Mouse (Mus musculus): ENCODE measurements at regions not wholly inside any gene's neighbourhood (a gene's known extent, or its start where the extent isn't known, plus 50 kb on each side); places are given as distances from the start of the nearest gene placed in this dataset.
A peak's percentile ranks its signal among the peaks of the same experiment; 100 is the strongest.

DNA sequence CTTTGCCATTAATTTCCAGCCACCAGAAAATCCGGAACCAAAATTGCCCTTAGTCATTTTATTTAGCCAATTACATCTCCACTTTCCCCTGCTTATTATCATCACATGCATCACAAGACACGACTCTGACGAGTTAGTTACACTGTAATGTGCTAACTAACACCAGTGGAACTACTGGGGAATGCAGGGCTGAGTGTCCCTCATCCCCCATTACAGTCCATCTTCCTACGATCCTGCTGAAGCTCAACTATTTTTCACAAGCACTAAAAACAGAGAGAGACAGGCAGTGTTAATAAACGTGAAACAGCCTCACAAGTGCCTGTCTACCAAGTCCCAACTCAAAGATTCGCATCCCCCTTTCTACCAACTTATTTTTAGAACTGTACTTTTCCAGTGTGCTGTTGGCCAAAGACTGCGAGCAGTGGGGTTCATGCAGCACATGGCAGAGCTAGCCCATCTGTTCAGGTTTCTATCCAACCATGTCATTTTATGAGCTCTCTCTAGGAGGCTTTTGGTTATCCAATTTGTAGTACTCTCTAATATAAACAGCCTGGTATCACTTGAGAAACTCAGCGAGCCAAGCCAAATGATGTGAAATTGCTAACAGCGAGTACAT, 452.0 kb upstream of the Gcfc2 start:
- H3K9ac ChIP-seq (replicated peaks; ENCODE audit: low read length) = no peak overlapping the region
- ATAC-seq (peak; percentile 90), DNase-seq (ENCODE audit: low spot score) (peak; percentile 73)
- no peaks in the 10 kb centered on the region for H3K9me3 ChIP-seq (ENCODE audit: low read length)
- no peak for TF ChIP-seq CTCF (IDR thresholded peaks at IDR 0.05; ENCODE audit: low read depth)
- 0 out of 2 replicates have a peak overlapping the region, but pooled peaks have one; percentile 3 for H3K27ac ChIP-seq
- no peak overlapping the region for H3K4me3 ChIP-seq (ENCODE audit: low read length)
- H3K27me3 ChIP-seq (ENCODE audit: insufficient read depth, low read length) = no peaks in the 10 kb centered on the region
- no peak overlapping the region for H3K4me2 ChIP-seq (ENCODE audit: low read depth, low read length)
- 56% methylated on average over 9 of the region's 9 CpGs for WGBS
- H3K4me1 ChIP-seq (ENCODE audit: insufficient read depth, low read length) = no peaks in the 10 kb centered on the region
- H3K36me3 ChIP-seq (ENCODE audit: insufficient read depth, low read length) = no peaks in the 10 kb centered on the region

DNA sequence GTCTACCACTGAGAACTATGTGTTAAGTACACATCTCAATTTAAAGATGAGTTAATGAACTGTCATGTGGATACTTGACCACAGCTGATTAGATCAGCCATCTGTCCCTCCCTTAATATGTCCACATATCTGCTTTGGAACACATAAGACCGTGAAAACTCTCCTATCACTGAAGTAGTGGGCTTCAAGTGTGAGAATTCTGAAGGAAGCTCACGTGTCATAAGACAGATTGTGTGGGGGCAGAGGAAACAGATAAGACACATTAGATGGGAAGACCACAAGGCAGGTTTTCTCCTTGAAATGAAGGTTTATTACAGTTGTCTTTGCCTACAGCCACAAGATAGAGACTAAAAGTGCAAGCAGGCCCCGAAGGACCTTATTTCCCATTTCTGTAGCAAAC, 451.0 kb upstream of the Gcfc2 start:
- Histone ChIP-seq H3K4me3 (ENCODE audit: low read length) (no peak overlapping the region), H3K9ac (replicated peaks; ENCODE audit: low read length) (no peak overlapping the region), H3K4me2 (ENCODE audit: low read depth, low read length) (no peak overlapping the region), H3K27ac (no peak overlapping the region), H3K36me3 (ENCODE audit: insufficient read depth, low read length) (no peaks in the 10 kb centered on the region), H3K27me3 (ENCODE audit: insufficient read depth, low read length) (no peaks in the 10 kb centered on the region), H3K9me3 (ENCODE audit: low read length) (no peaks in the 10 kb centered on the region), H3K4me1 (ENCODE audit: insufficient read depth, low read length) (no peaks in the 10 kb centered on the region)
- 67% methylated on average over 3 of the region's 3 CpGs for WGBS
- peak; percentile 45; the same call in 1 of the 2 replicates for ATAC-seq
- DNase-seq (ENCODE audit: low spot score) = peak; percentile 13
- TF ChIP-seq CTCF (IDR thresholded peaks at IDR 0.05; ENCODE audit: low read depth) = no peak

DNA sequence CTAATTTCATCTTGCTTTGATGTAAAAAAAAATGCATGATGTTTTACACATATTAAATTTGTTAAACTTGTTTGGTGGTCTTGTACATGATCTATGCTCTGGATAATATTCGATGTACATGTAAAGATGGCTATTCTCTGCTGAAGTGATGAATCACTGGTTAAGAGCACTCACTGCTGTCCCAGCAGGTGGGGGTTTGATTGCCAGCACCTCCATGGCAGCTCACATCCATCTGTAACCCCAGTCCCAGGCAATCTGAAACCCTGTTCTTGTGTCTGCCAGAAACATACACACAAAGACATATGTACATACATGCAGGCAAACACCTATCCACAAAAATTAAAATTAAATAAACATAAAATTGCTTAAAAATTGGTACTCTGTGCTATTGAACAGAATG, 448.7 kb upstream of the Gcfc2 start:
- TF ChIP-seq CTCF (IDR thresholded peaks at IDR 0.05; ENCODE audit: low read depth) = no peak
- no peak for DNase-seq (ENCODE audit: low spot score)
- H3K27ac ChIP-seq = no peak overlapping the region
- H3K27me3 ChIP-seq (ENCODE audit: insufficient read depth, low read length) = no peaks in the 10 kb centered on the region
- ATAC-seq = no peak
- H3K4me1 ChIP-seq (ENCODE audit: insufficient read depth, low read length) = no peaks in the 10 kb centered on the region
- H3K4me3 ChIP-seq (ENCODE audit: low read length) = no peak overlapping the region
- no peak overlapping the region for H3K9ac ChIP-seq (replicated peaks; ENCODE audit: low read length)
- H3K36me3 ChIP-seq (ENCODE audit: insufficient read depth, low read length) = no peaks in the 10 kb centered on the region
- no peak overlapping the region for H3K4me2 ChIP-seq (ENCODE audit: low read depth, low read length)
- WGBS = 93% methylated on average over 1 of the region's 1 CpGs
- no peaks in the 10 kb centered on the region for H3K9me3 ChIP-seq (ENCODE audit: low read length)

DNA sequence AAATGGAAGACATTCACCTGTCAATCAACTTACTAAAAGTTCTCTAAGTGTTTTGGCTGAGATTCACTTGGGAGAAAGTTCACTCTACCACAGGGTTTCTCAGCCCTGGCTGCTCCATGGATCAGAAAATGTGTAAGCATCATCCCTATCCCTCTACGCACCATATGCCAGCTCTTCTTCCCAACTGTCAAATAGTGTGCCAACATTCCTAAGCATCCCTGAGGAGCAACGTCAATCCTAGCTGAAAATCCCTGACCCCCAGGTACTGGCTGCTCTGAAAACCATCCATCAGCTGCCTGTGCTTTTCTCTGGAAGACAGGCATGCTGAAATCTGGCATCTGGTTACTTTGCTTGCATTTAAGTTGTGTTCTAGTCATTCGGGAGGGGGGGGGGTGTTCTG, 436.5 kb upstream of the Gcfc2 start:
- Histone ChIP-seq H3K36me3 (ENCODE audit: insufficient read depth, low read length) (no peaks in the 10 kb centered on the region), H3K27ac (no peak overlapping the region), H3K4me2 (ENCODE audit: low read depth, low read length) (no peak overlapping the region), H3K4me3 (ENCODE audit: low read length) (no peak overlapping the region), H3K27me3 (ENCODE audit: insufficient read depth, low read length) (no peaks in the 10 kb centered on the region), H3K9me3 (ENCODE audit: low read length) (no peaks in the 10 kb centered on the region), H3K4me1 (ENCODE audit: insufficient read depth, low read length) (no peaks in the 10 kb centered on the region), H3K9ac (replicated peaks; ENCODE audit: low read length) (no peak overlapping the region)
- WGBS = 39% methylated on average over 3 of the region's 3 CpGs
- no peak for TF ChIP-seq CTCF (IDR thresholded peaks at IDR 0.05; ENCODE audit: low read depth)
- ATAC-seq (peak; percentile 64; the same call in 1 of the 2 replicates), DNase-seq (ENCODE audit: low spot score) (peak; percentile 63)

DNA sequence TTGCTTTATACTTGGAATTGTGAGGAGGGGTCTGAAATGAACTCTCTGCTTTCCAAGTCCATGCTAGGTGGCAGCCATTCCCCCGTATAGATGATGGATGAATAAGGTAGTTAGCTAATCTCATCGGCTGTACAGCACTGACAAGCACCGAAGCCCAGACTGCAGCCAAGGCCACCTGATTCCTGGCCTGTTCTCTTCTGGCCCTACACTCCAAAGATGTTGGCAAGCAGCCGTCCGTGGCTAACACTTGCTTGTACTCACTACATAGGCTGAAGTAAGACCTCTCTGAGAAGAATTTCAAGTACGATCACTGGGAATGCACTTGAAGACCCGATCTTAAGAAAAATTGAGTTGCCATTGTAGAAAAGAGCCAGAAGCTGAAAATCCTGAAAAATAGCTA, 427.2 kb upstream of the Gcfc2 start:
- no peak overlapping the region for H3K4me2 ChIP-seq (ENCODE audit: low read depth, low read length)
- ATAC-seq (no peak), DNase-seq (ENCODE audit: low spot score) (no peak)
- H3K36me3 ChIP-seq (ENCODE audit: insufficient read depth, low read length) = no peaks in the 10 kb centered on the region
- no peaks in the 10 kb centered on the region for H3K9me3 ChIP-seq (ENCODE audit: low read length)
- H3K27ac ChIP-seq = no peak overlapping the region
- H3K4me1 ChIP-seq (ENCODE audit: insufficient read depth, low read length) = no peaks in the 10 kb centered on the region
- WGBS = 86% methylated on average over 7 of the region's 7 CpGs
- no peak overlapping the region for H3K9ac ChIP-seq (replicated peaks; ENCODE audit: low read length)
- H3K4me3 ChIP-seq (ENCODE audit: low read length) = no peak overlapping the region
- H3K27me3 ChIP-seq (ENCODE audit: insufficient read depth, low read length) = no peaks in the 10 kb centered on the region
- no peak for TF ChIP-seq CTCF (IDR thresholded peaks at IDR 0.05; ENCODE audit: low read depth)

DNA sequence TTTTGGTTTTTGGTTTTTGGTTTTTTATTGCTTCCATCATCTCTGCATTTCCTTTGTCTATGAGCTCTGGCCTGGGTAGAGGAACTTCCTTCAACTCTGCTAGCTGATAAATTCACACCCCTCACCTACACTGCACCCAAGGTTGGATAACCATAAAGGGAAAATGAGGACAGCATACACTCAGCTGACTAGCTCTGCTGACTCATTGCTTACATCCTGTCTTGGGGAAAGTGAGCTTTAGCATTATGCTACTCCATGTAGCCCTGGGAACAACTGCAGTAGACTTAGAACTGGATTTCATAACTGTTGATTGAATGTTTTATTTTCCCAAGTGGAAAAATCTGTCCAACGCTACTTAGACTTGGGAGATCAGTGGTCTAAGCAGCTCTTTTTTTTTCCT, 406.3 kb upstream of the Gcfc2 start:
- Histone ChIP-seq H3K27me3 (ENCODE audit: insufficient read depth, low read length) (no peaks in the 10 kb centered on the region), H3K36me3 (ENCODE audit: insufficient read depth, low read length) (no peaks in the 10 kb centered on the region), H3K4me1 (ENCODE audit: insufficient read depth, low read length) (no peaks in the 10 kb centered on the region), H3K9ac (replicated peaks; ENCODE audit: low read length) (no peak overlapping the region), H3K4me2 (ENCODE audit: low read depth, low read length) (no peak overlapping the region), H3K9me3 (ENCODE audit: low read length) (no peaks in the 10 kb centered on the region), H3K4me3 (ENCODE audit: low read length) (no peak overlapping the region), H3K27ac (no peak overlapping the region)
- no peak for TF ChIP-seq CTCF (IDR thresholded peaks at IDR 0.05; ENCODE audit: low read depth)
- no peak for ATAC-seq
- 96% methylated on average over 1 of the region's 1 CpGs for WGBS
- no peak for DNase-seq (ENCODE audit: low spot score)

DNA sequence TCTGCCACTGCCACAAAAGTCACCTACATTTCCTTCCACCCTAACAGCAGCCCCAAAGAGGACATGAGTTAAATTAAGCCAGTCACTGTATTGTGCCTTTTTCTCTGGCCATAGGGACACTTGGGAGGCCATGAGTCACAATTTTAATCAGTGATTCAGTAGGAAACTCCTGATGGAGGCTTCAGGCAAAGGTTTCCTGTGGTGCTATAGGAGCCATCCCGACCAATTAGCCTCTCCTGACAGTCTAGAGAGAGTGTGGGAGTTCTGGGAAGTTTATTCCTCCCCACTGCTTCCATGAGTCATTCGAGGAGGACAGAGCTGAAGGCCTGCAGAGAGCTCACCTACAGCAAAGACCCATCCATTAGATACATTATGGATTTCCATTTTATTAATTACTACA, 361.2 kb upstream of the Gcfc2 start:
- H3K27ac ChIP-seq = no peak overlapping the region
- H3K9ac ChIP-seq (replicated peaks; ENCODE audit: low read length) = no peak overlapping the region
- WGBS = 65% methylated on average over 2 of the region's 2 CpGs
- no peak for TF ChIP-seq CTCF (IDR thresholded peaks at IDR 0.05; ENCODE audit: low read depth)
- no peak overlapping the region for H3K4me2 ChIP-seq (ENCODE audit: low read depth, low read length)
- no peaks in the 10 kb centered on the region for H3K4me1 ChIP-seq (ENCODE audit: insufficient read depth, low read length)
- ATAC-seq (no peak), DNase-seq (ENCODE audit: low spot score) (no peak)
- H3K27me3 ChIP-seq (ENCODE audit: insufficient read depth, low read length) = no peaks in the 10 kb centered on the region
- no peaks in the 10 kb centered on the region for H3K9me3 ChIP-seq (ENCODE audit: low read length)
- H3K4me3 ChIP-seq (ENCODE audit: low read length) = no peak overlapping the region
- H3K36me3 ChIP-seq (ENCODE audit: insufficient read depth, low read length) = no peaks in the 10 kb centered on the region

Data from hindbrain, postnatal 0 days (tissue).